Mouse (Mus musculus): ENCODE data around the gene Gpr75. TPM values are rescaled to one million over a fixed set of nuclear protein-coding genes. Genes with fewer than 3 reads are reported as not detected.

The Gpr75 gene
- total RNA-seq (2014; rRNA removed; ENCODE audit: low replicate concordance), result 0.08 TPM in 1 of 2 replicates, not detected in the other
- polyA plus RNA-seq (2015; fragmentation: Nextera tagmentation; extraction: Ambion mirVana), result not detected in 2 replicates

DNA sequence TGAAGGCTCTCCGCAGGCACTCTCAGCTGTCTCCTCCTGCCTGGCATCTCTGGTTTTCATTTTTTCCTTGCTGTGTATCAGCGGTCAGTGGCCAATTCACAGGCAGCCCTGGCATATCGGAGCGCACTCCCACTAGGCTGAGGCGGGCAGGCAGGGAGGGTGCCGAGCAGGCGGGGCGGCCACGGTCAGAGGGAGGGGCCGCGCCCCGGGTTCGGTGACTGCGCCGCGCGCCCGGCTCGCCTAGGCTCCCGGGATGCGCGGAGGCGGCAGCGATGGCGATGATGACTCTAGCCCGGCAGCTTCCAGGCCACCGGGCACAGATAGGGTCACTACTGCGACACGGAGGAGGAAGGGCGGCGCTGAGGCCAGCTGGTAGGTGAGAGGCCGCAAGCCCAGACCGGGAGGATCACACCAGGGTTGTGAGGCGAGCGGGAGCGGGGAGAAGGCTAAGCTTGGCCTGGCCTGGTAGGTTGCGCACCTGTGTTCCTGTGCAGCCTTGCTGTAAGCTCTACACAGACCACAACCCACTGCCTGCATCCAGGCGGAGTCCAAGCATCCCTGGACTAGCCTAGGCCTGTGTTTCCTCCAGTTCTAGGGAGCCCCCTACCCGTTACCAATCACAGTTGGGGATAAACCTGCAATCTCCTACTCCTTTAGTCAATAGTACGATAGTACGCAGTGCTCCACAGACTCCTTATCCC, at the start of gene Gpr75, which contains the start of gene Asb3:
Gene Gpr75 (plus strand): TSS at position 188 of the 701 bp plus-strand sequence.
Gene Asb3 (plus strand): TSS at position 246 of the 701 bp plus-strand sequence.
- Histone ChIP-seq H3K9me3 (replicated peaks; ENCODE audit: control insufficient read depth, low read length) (no peaks in the 10 kb centered on the region), H3K4me1 (ENCODE audit: control insufficient read depth, insufficient read depth) (no peaks in the 10 kb centered on the region), H3K4me3 (ENCODE audit: low read depth, low read length) (peak within 1 kb of the TSS; percentile 48), H3K27ac (ENCODE audit: low read depth) (no peak within 1 kb of the TSS), H3K9ac (replicated peaks; ENCODE audit: low read depth, low read length) (0 out of 2 replicates have a peak within 1 kb of the TSS, but pooled peaks have one; percentile 12), H3K27me3 (ENCODE audit: control insufficient read depth, insufficient read depth, low read length) (no peaks in the 10 kb centered on the region), H3K4me2 (ENCODE audit: low read depth, low read length) (peak within 1 kb of the TSS; percentile 61), H3K36me3 (replicated peaks; ENCODE audit: control insufficient read depth, insufficient read depth, low read length) (peaks cover 5% of the 10 kb centered on the region)
- 6% methylated on average over 41 of the region's 41 CpGs for WGBS
- TF ChIP-seq CTCF (IDR thresholded peaks at IDR 0.05; ENCODE audit: low read depth) (no peak), EP300 (IDR thresholded peaks at IDR 0.05; ENCODE audit: low read depth) (no peak)
- DNase-seq (ENCODE audit: low spot score), result peak; percentile 40
- ATAC-seq (ENCODE audit: insufficient read depth, low read depth), result peak; percentile 90

DNA sequence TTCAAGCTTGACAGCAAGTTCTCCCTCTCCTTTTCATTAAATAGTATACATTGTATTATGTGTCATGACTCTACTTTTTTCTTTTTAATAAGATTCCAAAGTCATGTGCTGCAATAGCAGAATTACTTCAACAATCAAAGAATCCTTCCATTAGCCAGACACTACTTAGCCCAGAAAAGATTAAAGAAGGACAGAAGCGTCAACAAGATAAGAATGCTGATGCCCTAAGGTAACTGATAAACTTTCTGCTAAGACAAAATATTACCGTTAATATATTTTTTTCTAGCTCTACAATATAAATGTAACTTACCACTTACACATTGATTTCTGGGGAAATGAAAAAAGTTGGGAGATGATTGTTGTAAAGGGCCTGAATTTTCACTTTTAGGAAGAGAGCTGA, 46.4 kb upstream of the Gpr75 start:
- WGBS, result 70% methylated on average over 2 of the region's 2 CpGs
- Histone ChIP-seq H3K4me2 (ENCODE audit: low read depth, low read length) (no peak overlapping the region), H3K9ac (replicated peaks; ENCODE audit: low read depth, low read length) (no peak overlapping the region), H3K36me3 (replicated peaks; ENCODE audit: control insufficient read depth, insufficient read depth, low read length) (peaks cover 55% of the 10 kb centered on the region), H3K27me3 (ENCODE audit: control insufficient read depth, insufficient read depth, low read length) (no peaks in the 10 kb centered on the region), H3K9me3 (replicated peaks; ENCODE audit: control insufficient read depth, low read length) (no peaks in the 10 kb centered on the region), H3K4me3 (ENCODE audit: low read depth, low read length) (no peak overlapping the region), H3K4me1 (ENCODE audit: control insufficient read depth, insufficient read depth) (no peaks in the 10 kb centered on the region), H3K27ac (ENCODE audit: low read depth) (no peak overlapping the region)
- no peak for ATAC-seq (ENCODE audit: insufficient read depth, low read depth)
- TF ChIP-seq CTCF (IDR thresholded peaks at IDR 0.05; ENCODE audit: low read depth), result no peak
- no peak for TF ChIP-seq EP300 (IDR thresholded peaks at IDR 0.05; ENCODE audit: low read depth)
- DNase-seq (ENCODE audit: low spot score), result no peak

DNA sequence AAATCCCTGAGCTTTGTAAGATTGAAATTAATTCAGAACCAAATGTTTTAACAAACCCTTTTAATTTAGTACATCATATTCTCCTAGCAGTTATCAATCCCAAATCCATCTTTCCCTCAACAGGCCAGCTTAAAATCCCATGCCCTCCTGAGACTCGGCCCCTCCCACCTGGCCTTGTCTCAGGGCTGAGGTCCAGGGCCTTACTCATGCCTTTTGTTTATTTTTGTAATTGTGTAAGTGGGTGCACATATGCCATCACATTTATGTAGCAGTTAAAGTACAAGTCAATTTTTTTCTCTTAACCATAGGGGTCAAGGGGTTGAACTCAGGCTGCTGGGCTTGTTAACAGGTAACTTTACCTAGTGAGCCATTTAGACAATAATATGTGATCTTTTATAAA, 40.8 kb upstream of the Gpr75 start:
- TF ChIP-seq EP300 (IDR thresholded peaks at IDR 0.05; ENCODE audit: low read depth) (no peak), CTCF (IDR thresholded peaks at IDR 0.05; ENCODE audit: low read depth) (no peak)
- Histone ChIP-seq H3K27me3 (ENCODE audit: control insufficient read depth, insufficient read depth, low read length) (no peaks in the 10 kb centered on the region), H3K4me3 (ENCODE audit: low read depth, low read length) (no peak overlapping the region), H3K9ac (replicated peaks; ENCODE audit: low read depth, low read length) (no peak overlapping the region), H3K4me2 (ENCODE audit: low read depth, low read length) (no peak overlapping the region), H3K9me3 (replicated peaks; ENCODE audit: control insufficient read depth, low read length) (no peaks in the 10 kb centered on the region), H3K36me3 (replicated peaks; ENCODE audit: control insufficient read depth, insufficient read depth, low read length) (peaks cover 61% of the 10 kb centered on the region), H3K27ac (ENCODE audit: low read depth) (no peak overlapping the region), H3K4me1 (ENCODE audit: control insufficient read depth, insufficient read depth) (no peaks in the 10 kb centered on the region)
- WGBS, result 79% methylated on average over 1 of the region's 1 CpGs
- ATAC-seq (ENCODE audit: insufficient read depth, low read depth) (no peak), DNase-seq (ENCODE audit: low spot score) (no peak)

DNA sequence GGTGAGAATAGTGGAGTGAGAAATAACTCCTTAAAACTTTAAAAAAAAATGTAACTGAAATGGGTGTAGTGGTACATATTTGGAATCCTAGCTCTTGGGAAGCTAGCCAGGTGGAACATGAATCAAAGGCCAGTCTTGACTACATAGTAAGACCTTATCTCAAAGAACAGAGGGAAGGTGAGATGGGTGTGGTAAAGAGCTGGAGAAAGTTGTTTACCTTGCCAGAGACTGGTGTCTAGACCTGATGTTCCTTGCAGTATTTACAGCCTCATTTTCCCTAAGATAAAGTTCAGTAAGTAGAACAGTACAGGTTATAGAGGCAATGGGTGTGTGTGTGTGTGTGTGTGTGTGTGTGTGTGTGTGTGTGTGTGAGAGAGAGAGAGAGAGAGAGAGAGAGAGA, 12.7 kb upstream of the Gpr75 start:
- peaks cover 40% of the 10 kb centered on the region for H3K36me3 ChIP-seq (replicated peaks; ENCODE audit: control insufficient read depth, insufficient read depth, low read length)
- TF ChIP-seq EP300 (IDR thresholded peaks at IDR 0.05; ENCODE audit: low read depth) (no peak), CTCF (IDR thresholded peaks at IDR 0.05; ENCODE audit: low read depth) (no peak)
- no peak for ATAC-seq (ENCODE audit: insufficient read depth, low read depth)
- H3K27me3 ChIP-seq (ENCODE audit: control insufficient read depth, insufficient read depth, low read length), result no peaks in the 10 kb centered on the region
- H3K9me3 ChIP-seq (replicated peaks; ENCODE audit: control insufficient read depth, low read length), result no peaks in the 10 kb centered on the region
- no peaks in the 10 kb centered on the region for H3K4me1 ChIP-seq (ENCODE audit: control insufficient read depth, insufficient read depth)
- H3K4me2 ChIP-seq (ENCODE audit: low read depth, low read length), result no peak overlapping the region
- H3K4me3 ChIP-seq (ENCODE audit: low read depth, low read length), result no peak overlapping the region
- no peak overlapping the region for H3K9ac ChIP-seq (replicated peaks; ENCODE audit: low read depth, low read length)
- no peak overlapping the region for H3K27ac ChIP-seq (ENCODE audit: low read depth)
- no peak for DNase-seq (ENCODE audit: low spot score)

DNA sequence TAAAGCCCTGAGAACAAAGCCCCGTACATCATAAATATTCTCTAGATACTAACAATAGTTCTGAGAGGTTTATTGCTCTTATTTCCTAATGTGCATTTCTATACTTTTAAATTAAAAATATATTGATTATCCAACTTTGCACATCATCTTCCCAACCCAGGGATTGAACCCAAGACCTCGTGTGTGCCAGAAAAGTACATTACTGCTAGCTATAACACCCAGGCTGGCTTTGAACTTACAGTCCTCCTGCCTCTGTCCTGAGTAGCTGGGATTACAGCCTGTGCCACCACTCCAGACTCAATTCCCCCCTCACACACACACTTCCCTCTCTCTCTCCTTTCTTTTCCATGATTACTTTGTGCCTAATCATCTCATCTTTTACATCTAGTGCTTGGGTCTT, 3.0 kb downstream of the Gpr75 start:
- 95% methylated on average over 2 of the region's 2 CpGs for WGBS
- no peak overlapping the region for H3K9ac ChIP-seq (replicated peaks; ENCODE audit: low read depth, low read length)
- ATAC-seq (ENCODE audit: insufficient read depth, low read depth) (no peak), DNase-seq (ENCODE audit: low spot score) (no peak)
- H3K27ac ChIP-seq (ENCODE audit: low read depth), result no peak overlapping the region
- TF ChIP-seq EP300 (IDR thresholded peaks at IDR 0.05; ENCODE audit: low read depth) (no peak), CTCF (IDR thresholded peaks at IDR 0.05; ENCODE audit: low read depth) (no peak)
- H3K4me1 ChIP-seq (ENCODE audit: control insufficient read depth, insufficient read depth), result no peaks in the 10 kb centered on the region
- H3K36me3 ChIP-seq (replicated peaks; ENCODE audit: control insufficient read depth, insufficient read depth, low read length), result no peaks in the 10 kb centered on the region
- H3K4me3 ChIP-seq (ENCODE audit: low read depth, low read length), result no peak overlapping the region
- H3K9me3 ChIP-seq (replicated peaks; ENCODE audit: control insufficient read depth, low read length), result no peaks in the 10 kb centered on the region
- H3K4me2 ChIP-seq (ENCODE audit: low read depth, low read length), result no peak overlapping the region
- H3K27me3 ChIP-seq (ENCODE audit: control insufficient read depth, insufficient read depth, low read length), result no peaks in the 10 kb centered on the region

DNA sequence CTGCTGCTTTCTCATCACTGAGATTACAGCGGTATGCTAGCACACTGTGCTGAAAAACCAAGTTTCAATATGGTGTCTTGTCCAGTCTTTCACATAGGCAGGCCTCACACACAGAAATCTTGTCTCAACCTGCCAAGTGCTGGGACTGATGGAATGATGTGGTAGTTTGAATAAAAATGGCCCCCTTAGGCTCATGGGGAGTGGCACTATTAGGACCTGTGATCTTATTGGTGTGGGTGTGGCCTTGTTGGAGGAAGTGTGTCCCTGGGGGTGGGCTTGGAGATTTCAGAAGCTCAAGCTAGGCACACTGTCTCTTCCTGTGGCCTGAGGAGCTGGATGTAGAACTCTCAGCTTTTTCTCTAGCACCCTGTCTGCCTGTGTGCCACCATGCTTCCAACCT, 11.0 kb downstream of the Gpr75 start:
- no peaks in the 10 kb centered on the region for H3K9me3 ChIP-seq (replicated peaks; ENCODE audit: control insufficient read depth, low read length)
- H3K27me3 ChIP-seq (ENCODE audit: control insufficient read depth, insufficient read depth, low read length), result no peaks in the 10 kb centered on the region
- no peak for DNase-seq (ENCODE audit: low spot score)
- no peak for ATAC-seq (ENCODE audit: insufficient read depth, low read depth)
- H3K27ac ChIP-seq (ENCODE audit: low read depth), result no peak overlapping the region
- H3K9ac ChIP-seq (replicated peaks; ENCODE audit: low read depth, low read length), result no peak overlapping the region
- 93% methylated on average over 1 of the region's 1 CpGs for WGBS
- no peaks in the 10 kb centered on the region for H3K4me1 ChIP-seq (ENCODE audit: control insufficient read depth, insufficient read depth)
- no peak overlapping the region for H3K4me3 ChIP-seq (ENCODE audit: low read depth, low read length)
- no peaks in the 10 kb centered on the region for H3K36me3 ChIP-seq (replicated peaks; ENCODE audit: control insufficient read depth, insufficient read depth, low read length)
- H3K4me2 ChIP-seq (ENCODE audit: low read depth, low read length), result no peak overlapping the region
- TF ChIP-seq CTCF (IDR thresholded peaks at IDR 0.05; ENCODE audit: low read depth) (no peak), EP300 (IDR thresholded peaks at IDR 0.05; ENCODE audit: low read depth) (no peak)

Data from heart, postnatal 0 days (tissue).